Mouse (Mus musculus) embryonic facial prominence, embryonic 13.5 days (tissue): Measurements from ENCODE around the gene Arhgef7. TPM values are rescaled to one million over a fixed set of nuclear protein-coding genes. Genes with fewer than 3 reads are reported as not detected.
"Not testable (repeated sequence)": the region's sequence is repeated elsewhere in the genome, so short reads cannot be mapped to it uniquely, and the experiment has no call there.

Experiments used
- ATAC-seq: fragments of 200-750 bp; cut with Nextera tagmentation; 2 replicates; pipeline ENCODE4 v1.8.0; 2017; ENCODE audit warnings: low read depth; ENCODE audit not compliant: insufficient number of reproducible peaks, insufficient read depth, low FRiP score, low TSS enrichment
- H3K27ac ChIP-seq: fragments of 300-500 bp; sonication (generic); 2 replicates; pipeline ENCODE4 v1.5.1; 2015; ENCODE audit warnings: moderate library complexity, mild to moderate bottlenecking, inconsistent platforms
- H3K27me3 ChIP-seq: fragments of 300-500 bp; sonication (generic); 2 replicates; pipeline ENCODE4 v1.6.1; 2015; ENCODE audit warnings: mild to moderate bottlenecking, inconsistent platforms
- H3K36me3 ChIP-seq: fragments of 300-500 bp; sonication (generic); 2 replicates; pipeline ENCODE4 v1.6.1; 2015; ENCODE audit warnings: mild to moderate bottlenecking, inconsistent platforms
- H3K4me1 ChIP-seq: fragments of 300-500 bp; sonication (generic); 2 replicates; pipeline ENCODE4 v1.6.1; 2015; ENCODE audit warnings: inconsistent platforms
- H3K4me2 ChIP-seq: fragments of 300-500 bp; sonication (generic); 2 replicates; pipeline ENCODE4 v1.6.1; 2015; ENCODE audit warnings: moderate library complexity, mild to moderate bottlenecking, inconsistent platforms
- H3K4me3 ChIP-seq: fragments of 300-500 bp; sonication (generic); 2 replicates; pipeline ENCODE4 v1.5.1; 2015; ENCODE audit warnings: mild to moderate bottlenecking, inconsistent platforms
- H3K9ac ChIP-seq: fragments of 300-500 bp; sonication (generic); 2 replicates; pipeline ENCODE4 v1.6.1; 2015; ENCODE audit warnings: mild to moderate bottlenecking, inconsistent platforms
- H3K9me3 ChIP-seq: fragments of 300-500 bp; sonication (generic); 2 replicates; pipeline ENCODE4 v1.6.1; 2016; ENCODE audit warnings: inconsistent platforms
- WGBS: fragments of 180-500 bp; shearing (Covaris S2); methylation state at CpG from one replicate; pipeline ENCODE4 v1.1.7; 2015; ENCODE audit warnings: mixed read lengths; 5-methylcytosine and 5-hydroxymethylcytosine counted together
- polyA plus RNA-seq: library from polyadenylated mRNA; unstranded; fragments of >200 nt; fragmentation: Nextera tagmentation; extraction: Ambion mirVana; gene quantifications from 2 replicates; pipeline ENCODE4 v1.2.1, GENCODE M21; 2015

Arhgef7 gene
- polyA plus RNA-seq, 1 experiment from 2014 or later: 43.4 TPM

DNA sequence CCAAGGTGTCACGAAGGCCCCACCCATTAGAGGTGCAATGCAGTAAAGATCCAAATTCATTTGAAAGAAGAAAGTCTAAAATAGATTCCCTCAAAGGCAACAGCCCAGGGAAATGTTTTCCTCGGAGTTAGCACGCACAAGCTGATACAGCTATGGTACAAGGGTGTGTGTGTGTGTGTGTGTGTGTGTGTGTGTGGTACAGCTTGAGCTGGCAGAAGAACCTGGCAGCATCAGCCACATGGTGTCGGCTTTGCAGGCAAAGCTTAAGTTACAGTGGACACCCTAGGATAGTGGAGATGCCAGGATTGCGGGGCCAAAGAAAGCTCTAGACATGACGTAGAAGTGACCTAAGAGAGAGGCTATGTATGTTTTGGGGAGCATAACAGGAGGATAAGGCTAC is 119.3 kb downstream of the Arhgef7 start:
- ATAC-seq: no peak
- no peak overlapping the region for H3K9ac ChIP-seq

DNA sequence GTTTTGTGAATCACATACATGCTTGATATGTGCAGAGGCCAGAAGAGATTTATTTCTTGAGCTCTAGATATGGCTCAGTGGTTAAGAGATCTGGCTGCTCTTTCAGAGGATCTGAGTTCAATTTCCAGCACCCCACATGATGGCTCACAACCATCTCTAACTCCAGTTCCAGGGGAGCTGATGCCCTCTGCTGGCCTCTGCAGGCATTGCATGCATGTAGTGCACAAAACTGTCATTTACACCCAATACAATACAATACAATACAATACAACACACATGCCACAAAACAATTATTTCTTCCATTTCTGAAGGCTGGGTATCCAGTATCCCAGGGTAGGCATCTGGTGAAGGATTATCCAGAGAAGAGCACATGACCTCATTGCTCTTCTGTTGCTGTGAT is 140.3 kb downstream of the Arhgef7 start:
- ATAC-seq: no peak
- H3K27me3 ChIP-seq: no peaks in the 10 kb centered on the region
- no peak overlapping the region for H3K4me3 ChIP-seq
- H3K9me3 ChIP-seq: no peaks in the 10 kb centered on the region
- H3K4me2 ChIP-seq: no peak overlapping the region
- H3K9ac ChIP-seq: no peak overlapping the region
- H3K4me1 ChIP-seq: no peaks in the 10 kb centered on the region
- no peaks in the 10 kb centered on the region for H3K36me3 ChIP-seq
- H3K27ac ChIP-seq: no peak overlapping the region

More for the DNA sequence above, 119.3 kb downstream of the Arhgef7 start:
- Histone ChIP-seq H3K36me3 (no peaks in the 10 kb centered on the region), H3K4me2 (no peak overlapping the region), H3K27me3 (no peaks in the 10 kb centered on the region), H3K9me3 (no peaks in the 10 kb centered on the region), H3K4me1 (peaks cover 4% of the 10 kb centered on the region; the same call in 1 of the 2 replicates), H3K27ac (no peak overlapping the region), H3K4me3 (no peak overlapping the region)
- WGBS: 93% methylated on average over 6 of the region's 6 CpGs

DNA sequence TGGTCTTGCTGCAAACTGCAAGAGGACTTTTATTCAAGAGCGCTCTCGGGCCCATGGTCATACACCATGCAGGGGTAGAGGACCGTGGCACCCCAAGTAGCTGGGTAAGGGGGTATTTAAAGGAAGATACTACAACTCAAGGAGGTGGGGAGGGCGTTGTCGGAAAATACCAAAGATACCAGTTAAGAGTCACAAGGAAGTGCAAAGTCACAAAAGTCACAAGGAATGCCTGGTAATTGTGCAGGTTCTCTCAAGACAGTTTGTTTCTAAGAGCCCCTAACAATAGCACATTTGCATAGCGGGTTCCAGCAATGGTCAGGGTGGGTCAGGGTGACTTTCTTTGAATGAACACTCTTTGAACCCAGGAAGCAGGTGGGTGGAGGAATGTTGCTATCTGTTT is 146.7 kb downstream of the Arhgef7 start:
- H3K9ac ChIP-seq: not testable (repeated sequence)
- WGBS: 92% methylated on average over 6 of the region's 6 CpGs

DNA sequence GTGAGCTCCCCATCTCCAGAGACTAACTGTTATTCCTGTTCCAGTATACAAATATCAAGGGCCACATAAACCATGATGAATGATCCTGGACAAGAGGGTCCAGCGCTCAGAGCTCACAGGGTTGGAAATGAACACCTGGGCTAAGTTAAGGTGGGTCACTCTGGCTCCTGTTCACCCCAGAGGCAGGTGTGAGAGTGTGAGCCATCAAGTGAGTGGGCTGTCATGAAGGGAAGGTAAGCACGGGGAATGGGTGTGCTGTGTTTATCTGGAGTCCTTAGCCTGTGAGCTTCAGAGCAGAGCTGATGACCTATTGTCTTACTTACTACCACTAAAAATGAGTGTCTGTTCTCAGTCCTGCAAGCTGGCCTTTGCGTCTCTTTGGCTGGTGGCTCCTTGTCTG is 157.1 kb downstream of the Arhgef7 start:
- Histone ChIP-seq H3K4me1 (no peaks in the 10 kb centered on the region), H3K27me3 (no peaks in the 10 kb centered on the region; the same call in 1 of the 2 replicates), H3K4me2 (no peak overlapping the region), H3K4me3 (no peak overlapping the region), H3K27ac (no peak overlapping the region), H3K9ac (no peak overlapping the region), H3K36me3 (no peaks in the 10 kb centered on the region), H3K9me3 (peaks cover 10% of the 10 kb centered on the region)
- 92% methylated on average over 3 of the region's 3 CpGs for WGBS
- ATAC-seq: no peak

More for the DNA sequence above, 146.7 kb downstream of the Arhgef7 start:
- H3K36me3 ChIP-seq, H3K4me3 ChIP-seq, H3K9me3 ChIP-seq, H3K27ac ChIP-seq, H3K4me1 ChIP-seq, H3K27me3 ChIP-seq, H3K4me2 ChIP-seq, ATAC-seq: not testable (repeated sequence)

Other genes starting within 250 kb of the Arhgef7 start
- gene Rab20, start 249.0 kb upstream of the Arhgef7 start, polyA plus RNA-seq: 0.67 and 2.1 TPM in 2 replicates
- 121 and 134 TPM in 2 replicates for gene Naxd, start 230.2 kb upstream of the Arhgef7 start, polyA plus RNA-seq
- 25.7 and 29.7 TPM in 2 replicates for gene Cars2, start 176.9 kb upstream of the Arhgef7 start, polyA plus RNA-seq
- 36.4 and 38.3 TPM in 2 replicates for gene Ing1, start 172.2 kb upstream of the Arhgef7 start, polyA plus RNA-seq
- gene Ankrd10, start 92.0 kb upstream of the Arhgef7 start, polyA plus RNA-seq: 92.6 and 100.0 TPM in 2 replicates
- not detected in 2 replicates for gene 1700016D06Rik, start 26.7 kb upstream of the Arhgef7 start, polyA plus RNA-seq
- gene Tex29, start 112.8 kb downstream of the Arhgef7 start, polyA plus RNA-seq: not detected in 2 replicates